ENCODE assay signal across 12 mouse cellular contexts in genomic region chr1:80899281-80899680, GRCm38 (mm10).
"Had no signal": no experiment of that assay in that cellular context is flagged by ENCODE, and none has a peak within 500 bp of the region (broad histone marks: within the 10 kb centered on the region; RNA-seq: fewer than 3 reads in every experiment).

No protein-coding gene starts in this region.

- DNase-seq: gastrocnemius, adult 2 months; gastrocnemius, postnatal 10 days; gastrocnemius, postnatal 25 days; heart, adult 18-20 months; heart, postnatal 10 days; heart, postnatal 4 days; kidney, adult 18-20 months; kidney, adult 8-10 months; kidney, postnatal 10 days; kidney, postnatal 25 days; kidney, postnatal 4 days; liver had no signal
